Mouse (Mus musculus) kidney, postnatal 0 days (tissue): ENCODE measurements around the gene Tsacc. TPM values are rescaled to one million over a fixed set of nuclear protein-coding genes. Genes with fewer than 3 reads are reported as not detected.

Experiments used
- ATAC-seq: fragments of 200-750 bp; cut with Nextera tagmentation; replicated peaks from 2 replicates; pipeline ENCODE4 v1.8.0; 2017; ENCODE audit warnings: low read depth, moderate number of reproducible peaks, moderate TSS enrichment, moderate library complexity; ENCODE audit not compliant: low FRiP score
- DNase-seq: peaks from one replicate; pipeline ENCODE4 v3.0.0-alpha.2; 2016; ENCODE audit warnings: low spot score
- H3K27ac ChIP-seq: fragments of 300-500 bp; sonication (generic); 2 replicates; pipeline ENCODE4 v1.5.1; 2014; ENCODE audit warnings: mild to moderate bottlenecking
- H3K27me3 ChIP-seq: fragments of 300-500 bp; sonication (generic); 2 replicates; pipeline ENCODE4 v1.6.1; 2014; ENCODE audit warnings: low read length, mixed read lengths; ENCODE audit not compliant: insufficient read depth
- H3K36me3 ChIP-seq: fragments of 300-500 bp; sonication (generic); 2 replicates; pipeline ENCODE4 v1.6.1; 2014; ENCODE audit warnings: low read length, mixed read lengths; ENCODE audit not compliant: insufficient read depth
- H3K4me1 ChIP-seq: fragments of 300-500 bp; sonication (generic); replicated peaks from 2 replicates; pipeline ENCODE4 v1.6.1; 2014; ENCODE audit warnings: antibody characterized with exemption, low read length, mixed read lengths; ENCODE audit not compliant: insufficient read depth
- H3K4me2 ChIP-seq: fragments of 300-500 bp; sonication (generic); 2 replicates; pipeline ENCODE4 v1.6.1; 2014; ENCODE audit warnings: mild to moderate bottlenecking, low read length, moderate library complexity, mixed read lengths
- H3K4me3 ChIP-seq: fragments of 300-500 bp; sonication (generic); replicated peaks from 2 replicates; pipeline ENCODE4 v1.5.1; 2014; ENCODE audit warnings: low read depth, low read length
- H3K9ac ChIP-seq: fragments of 300-500 bp; sonication (generic); 2 replicates; pipeline ENCODE4 v1.6.1; 2014; ENCODE audit warnings: low read depth, low read length
- H3K9me3 ChIP-seq: fragments of 300-500 bp; sonication (generic); replicated peaks from 2 replicates; pipeline ENCODE4 v1.6.1; 2016; ENCODE audit warnings: low read length, inconsistent platforms, mixed read lengths
- CTCF ChIP-seq: IDR thresholded peaks from 2 replicates; pipeline ENCODE4 v1.5.1; 2016; ENCODE audit warnings: antibody characterized with exemption, low read depth, mild to moderate bottlenecking, moderate library complexity
- WGBS: fragments of 180-500 bp; shearing (Covaris S2); extraction: QIAGEN DNeasy Blood & Tissue Kit; methylation state at CpG from one replicate; pipeline ENCODE4 v1.1.7; 2014; 5-methylcytosine and 5-hydroxymethylcytosine counted together
- polyA plus RNA-seq: library from polyadenylated mRNA; unstranded; fragments of >200 nt; fragmentation: Nextera tagmentation; extraction: Ambion mirVana; gene quantifications from 2 replicates; pipeline ENCODE4 v1.2.1, GENCODE M21; 2015

Gene Tsacc
- polyA plus RNA-seq, 1 experiment from 2014 or later: 13.8 TPM

GRCm38 (mm10) chr3:88234041-88234440 is 62.8 kb downstream of the Tsacc start:
- no peak overlapping the region for H3K4me3 ChIP-seq
- no peak for TF ChIP-seq CTCF
- no peak for DNase-seq
- ATAC-seq: no peak
- H3K36me3 ChIP-seq: no peaks in the 10 kb centered on the region
- H3K27me3 ChIP-seq: peaks cover 7% of the 10 kb centered on the region; the same call in 1 of the 2 replicates
- H3K4me2 ChIP-seq: no peak overlapping the region
- no peaks in the 10 kb centered on the region for H3K9me3 ChIP-seq
- H3K9ac ChIP-seq: no peak overlapping the region
- 0 out of 2 replicates have a peak, but pooled peaks cover 4% of the 10 kb centered on the region for H3K4me1 ChIP-seq
- no peak overlapping the region for H3K27ac ChIP-seq
- 29% methylated on average over 8 of the region's 8 CpGs for WGBS

- Histone ChIP-seq H3K4me3 (no peak overlapping the region), H3K27ac (no peak overlapping the region), H3K27me3 (no peaks in the 10 kb centered on the region), H3K9ac (no peak overlapping the region), H3K4me2 (no peak overlapping the region), H3K9me3 (no peaks in the 10 kb centered on the region), H3K36me3 (no peaks in the 10 kb centered on the region), H3K4me1 (0 out of 2 replicates have a peak, but pooled peaks cover 4% of the 10 kb centered on the region)
- no peak for DNase-seq
- ATAC-seq: no peak
- WGBS: 37% methylated on average over 7 of the region's 7 CpGs
- no peak for TF ChIP-seq CTCF
Observed at GRCm38 (mm10) chr3:88232851-88233649, 63.7 kb downstream of the Tsacc start.

Other genes with a start within 250 kb of the Tsacc start
- gene Naxe, start 238.5 kb downstream of the Tsacc start, polyA plus RNA-seq: 161 and 173 TPM in 2 replicates
- gene Ttc24, start 218.7 kb downstream of the Tsacc start, polyA plus RNA-seq: not detected in 2 replicates
- gene Iqgap3, start 215.0 kb downstream of the Tsacc start, polyA plus RNA-seq: 6.8 and 8.2 TPM in 2 replicates
- gene Mef2d, start 154.6 kb downstream of the Tsacc start, polyA plus RNA-seq: 14.4 and 16.2 TPM in 2 replicates
- gene Rhbg, start 42.3 kb downstream of the Tsacc start, polyA plus RNA-seq: 23.2 and 24.2 TPM in 2 replicates
- 3.8 and 5.1 TPM in 2 replicates for gene Gm38392, start 9.8 kb downstream of the Tsacc start, polyA plus RNA-seq
- 373 and 411 TPM in 2 replicates for gene Cct3, start 117 bp upstream of the Tsacc start, polyA plus RNA-seq
- 306 and 328 TPM in 2 replicates for gene Glmp, start 28.0 kb upstream of the Tsacc start, polyA plus RNA-seq
- gene Tmem79, start 39.1 kb upstream of the Tsacc start, polyA plus RNA-seq: 6.3 and 7.4 TPM in 2 replicates
- 26.7 and 30.9 TPM in 2 replicates for gene Smg5, start 39.3 kb upstream of the Tsacc start, polyA plus RNA-seq
- gene Paqr6, start 67.6 kb upstream of the Tsacc start, polyA plus RNA-seq: 15.4 and 16.6 TPM in 2 replicates
- gene Bglap3, start 75.7 kb upstream of the Tsacc start, polyA plus RNA-seq: 3.8 and 4.7 TPM in 2 replicates
- 4.2 and 7.1 TPM in 2 replicates for gene Bglap2, start 81.7 kb upstream of the Tsacc start, polyA plus RNA-seq
- not detected in 2 replicates for gene Bglap, start 87.5 kb upstream of the Tsacc start, polyA plus RNA-seq
- 97.5 and 107 TPM in 2 replicates for gene Pmf1, start 113.3 kb upstream of the Tsacc start, polyA plus RNA-seq
- gene Slc25a44, start 128.1 kb upstream of the Tsacc start, polyA plus RNA-seq: 17.1 and 17.7 TPM in 2 replicates
- gene Sema4a, start 164.2 kb upstream of the Tsacc start, polyA plus RNA-seq: 32.6 and 33.3 TPM in 2 replicates
- gene Lmna, start 213.0 kb upstream of the Tsacc start, polyA plus RNA-seq: 99.3 and 108 TPM in 2 replicates
- 12.5 and 13.8 TPM in 2 replicates for gene Mex3a, start 235.4 kb upstream of the Tsacc start, polyA plus RNA-seq